Mouse (Mus musculus) activated CD4-positive, CD25-positive, alpha-beta regulatory T cell, adult 9 weeks (primary cell): ENCODE results near the gene Olfr1191-ps1. TPM values are rescaled to one million over a fixed set of nuclear protein-coding genes. Genes with fewer than 3 reads are reported as not detected.

ENCODE experiments used
- polyA plus RNA-seq: library from polyadenylated mRNA; unstranded; fragments of 100-300 nt; shearing (Covaris generic); gene quantifications from one replicate; pipeline ENCODE4 v1.2.1, GENCODE M21; 2017

Olfr1191-ps1 gene
- polyA plus RNA-seq: not detected

DNA sequence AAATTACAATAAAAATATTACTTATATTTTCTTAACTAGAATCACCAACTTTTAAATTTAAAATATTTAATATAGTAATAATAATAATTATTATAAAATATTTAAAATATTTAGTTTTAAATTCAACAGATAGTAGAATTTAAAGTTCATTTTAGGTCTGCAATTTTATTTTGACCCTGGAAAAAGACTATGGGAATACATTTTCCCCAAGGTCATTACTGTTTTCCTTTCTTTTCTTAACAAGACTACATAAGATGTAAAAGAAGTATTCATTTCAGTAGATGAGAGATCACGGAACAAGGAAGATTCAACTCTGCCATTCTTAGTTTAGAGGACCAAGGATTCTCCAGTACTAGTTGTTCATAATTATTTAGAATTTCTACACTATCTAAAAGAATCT, at the start of gene Olfr1191-ps1:
TSS of gene Olfr1191-ps1 (plus strand) at position 301 of the 400 bp plus-strand sequence.

DNA sequence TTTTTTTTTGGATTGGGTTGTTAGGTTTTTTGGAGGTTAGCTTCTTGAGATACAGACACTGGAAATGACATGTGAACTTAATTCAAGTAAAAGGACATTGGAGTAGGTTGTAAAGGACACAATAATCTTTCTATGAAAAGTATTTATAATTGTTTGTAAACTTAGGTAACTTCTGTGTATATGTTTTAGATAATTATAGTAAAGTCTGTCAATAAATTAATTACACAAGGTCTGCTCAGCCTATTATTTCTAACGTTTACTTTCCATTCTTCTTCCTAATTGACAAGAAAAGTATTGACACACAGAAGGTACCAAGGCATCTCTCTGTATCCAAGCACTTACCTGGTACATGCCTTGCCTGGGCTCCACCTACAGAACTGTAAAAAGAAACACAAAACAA, 7.9 kb downstream of the Olfr1191-ps1 start, which contains the start of gene Olfr1192-ps1:
TSS of gene Olfr1192-ps1 (plus strand) at position 301 of the 400 bp plus-strand sequence.

DNA sequence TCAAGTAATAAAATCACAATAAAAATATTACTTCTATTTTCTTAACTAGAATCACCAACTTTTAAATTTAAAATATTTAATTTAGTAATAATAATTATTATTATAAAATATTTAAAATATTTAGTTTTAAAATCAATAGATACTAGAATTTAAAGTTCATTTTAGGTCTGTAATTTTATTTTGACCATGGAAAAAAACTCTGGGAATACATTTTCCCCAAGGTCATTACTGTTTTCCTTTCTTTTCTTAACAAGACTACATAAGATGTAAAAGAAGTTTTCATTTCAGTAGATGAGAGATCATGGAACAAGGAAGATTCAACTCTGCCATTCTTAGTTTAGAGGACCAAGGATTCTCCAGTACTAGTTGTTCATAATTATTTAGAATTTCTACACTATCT, 35.0 kb downstream of the Olfr1191-ps1 start, which contains the start of gene Olfr1193:
TSS of gene Olfr1193 (plus strand) at position 301 of the 400 bp plus-strand sequence.

DNA sequence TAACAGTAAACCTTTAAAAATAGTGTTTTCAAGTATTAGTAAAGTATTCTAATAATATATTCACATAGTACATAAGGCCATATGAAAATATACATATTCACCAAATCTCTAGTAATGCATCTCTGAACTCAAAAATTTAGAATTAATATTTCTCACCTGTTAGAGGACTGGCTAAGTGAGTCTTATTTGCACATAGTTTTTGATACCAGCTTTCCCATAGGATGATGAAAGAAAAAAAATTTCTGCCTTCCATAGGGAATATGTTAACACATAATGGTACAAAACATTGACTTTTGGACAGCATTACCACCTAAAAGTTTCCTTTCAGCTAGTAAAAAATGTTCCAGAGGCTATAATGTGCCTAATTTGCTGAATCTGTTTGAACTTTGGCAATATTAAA, 48.7 kb downstream of the Olfr1191-ps1 start, which contains the start of gene Olfr1195:
TSS of gene Olfr1195 (minus strand) at position 101 of the 400 bp plus-strand sequence.

Other genes with a start within 250 kb of the Olfr1191-ps1 start
- not detected for gene Olfr1179, start 234.1 kb upstream of the Olfr1191-ps1 start, polyA plus RNA-seq
- not detected for gene Olfr1180, start 221.4 kb upstream of the Olfr1191-ps1 start, polyA plus RNA-seq
- not detected for gene Olfr1181, start 214.4 kb upstream of the Olfr1191-ps1 start, polyA plus RNA-seq
- gene Gm13757, start 191.4 kb upstream of the Olfr1191-ps1 start, polyA plus RNA-seq: not detected
- gene Olfr1183, start 185.7 kb upstream of the Olfr1191-ps1 start, polyA plus RNA-seq: not detected
- not detected for gene Olfr1184, start 156.9 kb upstream of the Olfr1191-ps1 start, polyA plus RNA-seq
- not detected for gene Olfr1185-ps1, start 147.2 kb upstream of the Olfr1191-ps1 start, polyA plus RNA-seq
- not detected for gene Olfr1186, start 122.0 kb upstream of the Olfr1191-ps1 start, polyA plus RNA-seq
- gene Olfr1188, start 83.6 kb upstream of the Olfr1191-ps1 start, polyA plus RNA-seq: not detected
- not detected for gene Olfr1189, start 54.1 kb upstream of the Olfr1191-ps1 start, polyA plus RNA-seq
- gene Olfr1192-ps1, start 8.0 kb downstream of the Olfr1191-ps1 start, polyA plus RNA-seq: not detected
- not detected for gene Olfr1193, start 35.1 kb downstream of the Olfr1191-ps1 start, polyA plus RNA-seq
- gene Olfr1195, start 48.6 kb downstream of the Olfr1191-ps1 start, polyA plus RNA-seq: not detected
- not detected for gene Olfr1196, start 64.1 kb downstream of the Olfr1191-ps1 start, polyA plus RNA-seq
- gene Olfr1197, start 91.8 kb downstream of the Olfr1191-ps1 start, polyA plus RNA-seq: not detected
- gene Olfr1198, start 110.8 kb downstream of the Olfr1191-ps1 start, polyA plus RNA-seq: 0.16 TPM
- gene Olfr1199, start 119.9 kb downstream of the Olfr1191-ps1 start, polyA plus RNA-seq: not detected
- gene Olfr1200, start 129.9 kb downstream of the Olfr1191-ps1 start, polyA plus RNA-seq: not detected
- not detected for gene Olfr1201, start 152.5 kb downstream of the Olfr1191-ps1 start, polyA plus RNA-seq
- gene Olfr1202, start 174.0 kb downstream of the Olfr1191-ps1 start, polyA plus RNA-seq: not detected
- gene Olfr1205, start 189.2 kb downstream of the Olfr1191-ps1 start, polyA plus RNA-seq: not detected
- gene Olfr1204, start 208.8 kb downstream of the Olfr1191-ps1 start, polyA plus RNA-seq: not detected
- not detected for gene Olfr1206, start 222.7 kb downstream of the Olfr1191-ps1 start, polyA plus RNA-seq